Comparison of ENCODE assay signal across 8 mouse cellular contexts in genomic region chr4:119813500-119814184, GRCm38 (mm10).
A peak's percentile ranks its signal among the peaks of the same experiment; 100 is the strongest.
DNase-seq lines count a peak whose midpoint lies in the region; ATAC-seq and TF ChIP-seq lines count a peak whose summit lies in the region.

No protein-coding gene starts in this region.

- H3K4me1 ChIP-seq in cortical plate, adult 2 months (ENCODE audit: control insufficient read depth, insufficient read depth, low read length), result peaks cover 12% of the 10 kb centered on the region; the same call in 1 of the 2 replicates
- peaks cover 39% of the 10 kb centered on the region for H3K4me1 ChIP-seq in hindbrain, embryonic 13.5 days (replicated peaks)
- H3K4me1 ChIP-seq in midbrain, postnatal 0 days (ENCODE audit: insufficient read depth, low read length), result peaks cover 18% of the 10 kb centered on the region

- peaks cover 37% of the 10 kb centered on the region for H3K27me3 ChIP-seq in hindbrain, embryonic 13.5 days
- no peaks in the 10 kb centered on the region for H3K27me3 ChIP-seq in midbrain, postnatal 0 days (ENCODE audit: insufficient read depth, low read length)

- H3K4me3 ChIP-seq in layer of hippocampus, adult 2 months, result peak overlapping the region; percentile 63
- H3K4me3 ChIP-seq in cortical plate, adult 2 months (ENCODE audit: insufficient read depth, low read length), result peak overlapping the region; percentile 82
- peak overlapping the region; percentile 63 for H3K4me3 ChIP-seq in hindbrain, embryonic 13.5 days
- peak overlapping the region; percentile 59 for H3K4me3 ChIP-seq in midbrain, postnatal 0 days (ENCODE audit: low read depth, low read length)

- peak overlapping the region; percentile 83 for H3K9ac ChIP-seq in hindbrain, embryonic 13.5 days
- H3K9ac ChIP-seq in midbrain, postnatal 0 days (replicated peaks; ENCODE audit: low read length, poor library complexity, severe bottlenecking), result peak overlapping the region; percentile 60; the same call in 1 of the 2 replicates

- H3K4me2 ChIP-seq in hindbrain, embryonic 13.5 days, result peak overlapping the region; percentile 74
- H3K4me2 ChIP-seq in midbrain, postnatal 0 days (ENCODE audit: low read depth, low read length, poor library complexity, severe bottlenecking), result peak overlapping the region; percentile 62

- TF ChIP-seq POLR2A in cortical plate, adult 2 months (IDR thresholded peaks at IDR 0.05; ENCODE audit: extremely low read depth, insufficient read depth, low read length), result no peak

- no peaks in the 10 kb centered on the region for H3K36me3 ChIP-seq in hindbrain, embryonic 13.5 days
- H3K36me3 ChIP-seq in midbrain, postnatal 0 days (ENCODE audit: insufficient read depth, low read length), result no peaks in the 10 kb centered on the region

- TF ChIP-seq CTCF in layer of hippocampus, adult 2 months (conservative IDR thresholded peaks at IDR 0.05), result no peak
- TF ChIP-seq CTCF in cortical plate, adult 2 months (IDR thresholded peaks at IDR 0.05; ENCODE audit: extremely low read depth, insufficient read depth, low read length), result no peak
- TF ChIP-seq CTCF in midbrain, postnatal 0 days (IDR thresholded peaks at IDR 0.05), result no peak

- WGBS in hindbrain, embryonic 13.5 days, result 11% methylated on average over 12 of the region's 12 CpGs
- WGBS in midbrain, postnatal 0 days, result 17% methylated on average over 5 of the region's 12 CpGs

- H3K9me3 ChIP-seq in hindbrain, embryonic 13.5 days, result no peaks in the 10 kb centered on the region
- no peaks in the 10 kb centered on the region for H3K9me3 ChIP-seq in midbrain, postnatal 0 days (ENCODE audit: low read length)

- no peak for DNase-seq in layer of hippocampus, adult 2 months (ENCODE audit: low spot score in 2 of 2)
- DNase-seq in layer of hippocampus, adult 8-10 months (ENCODE audit: low spot score in 2 of 2), result no peak
- DNase-seq in midbrain, postnatal 0 days (ENCODE audit: low spot score), result no peak
- DNase-seq in gastrocnemius, postnatal 10 days, result no peak
- DNase-seq in thymus, postnatal 36 days, result no peak

- H3K27ac ChIP-seq in layer of hippocampus, adult 2 months, result peak overlapping the region; percentile 96
- H3K27ac ChIP-seq in cortical plate, adult 2 months (ENCODE audit: insufficient read depth, low read length), result no peak overlapping the region
- H3K27ac ChIP-seq in hindbrain, embryonic 13.5 days, result peak overlapping the region; percentile 91
- peak overlapping the region; percentile 70 for H3K27ac ChIP-seq in midbrain, postnatal 0 days (ENCODE audit: low read depth, low read length)

- peak; percentile 52 for ATAC-seq in hindbrain, embryonic 13.5 days (ENCODE audit: low FRiP score)
- ATAC-seq in midbrain, postnatal 0 days (ENCODE audit: low FRiP score), result peak; percentile 57; the same call in 1 of the 2 replicates
- ATAC-seq in CD4-positive, CD25-positive, alpha-beta regulatory T cell, adult 4 months, result no peak
